Mouse (Mus musculus) liver, adult 2 months (tissue): ENCODE results near the gene Fpgs.

Source experiments
- CTCF ChIP-seq: fragments of 200-500 bp; IDR thresholded peaks from 2 replicates; pipeline ENCODE4 v1.5.1; 2011; ENCODE audit warnings: low read depth, low read length, control low read depth
- POLR2A ChIP-seq: fragments of 200-500 bp; IDR thresholded peaks from 2 replicates; pipeline ENCODE4 v1.6.1; 2011; ENCODE audit warnings: low read length, control low read depth; ENCODE audit not compliant: insufficient read depth; ENCODE audit errors: extremely low read depth

GRCm38 (mm10) chr2:32691041-32691440 is 12.9 kb downstream of the Fpgs start:
- no peak for TF ChIP-seq CTCF
- no peak for TF ChIP-seq POLR2A
